Mouse (Mus musculus): ENCODE measurements at regions not wholly inside any gene's neighbourhood (a gene's known extent, or its start where the extent isn't known, plus 50 kb on each side); places are given as distances from the start of the nearest gene placed in this dataset.

GRCm38 (mm10) chr13:118849541-118849940 lies 179.9 kb downstream of the Fgf10 start:
- DNase-seq, result no peak

- DNase-seq, result no peak
Measured at GRCm38 (mm10) chr13:118850708-118851107, 181.1 kb downstream of the Fgf10 start.

GRCm38 (mm10) chr13:118886339-118886810 lies 216.8 kb downstream of the Fgf10 start:
- no peak for DNase-seq

- DNase-seq, result no peak
Measured at GRCm38 (mm10) chr13:118895079-118895478, 225.5 kb downstream of the Fgf10 start.

GRCm38 (mm10) chr13:118901950-118902349 lies 232.4 kb downstream of the Fgf10 start:
- no peak for DNase-seq

- DNase-seq, result no peak
Measured at GRCm38 (mm10) chr13:118910351-118910750, 240.8 kb downstream of the Fgf10 start.

- no peak for DNase-seq
Measured at GRCm38 (mm10) chr13:118940786-118941185, 271.2 kb downstream of the Fgf10 start.

GRCm38 (mm10) chr13:118966120-118966676 lies 296.6 kb downstream of the Fgf10 start:
- DNase-seq, result no peak

- no peak for DNase-seq
Measured at GRCm38 (mm10) chr13:118967707-118968106, 298.1 kb downstream of the Fgf10 start.

GRCm38 (mm10) chr13:118975008-118975407 lies 305.4 kb downstream of the Fgf10 start:
- DNase-seq, result no peak

- no peak for DNase-seq
Measured at GRCm38 (mm10) chr13:118975519-118975918, 305.9 kb downstream of the Fgf10 start.

- no peak for DNase-seq
Measured at GRCm38 (mm10) chr13:118979505-118979904, 309.9 kb downstream of the Fgf10 start.

- no peak for DNase-seq
Measured at GRCm38 (mm10) chr13:118981196-118981810, 311.7 kb downstream of the Fgf10 start.

- no peak for DNase-seq
Measured at GRCm38 (mm10) chr13:118985285-118985684, 315.7 kb downstream of the Fgf10 start.

- no peak for DNase-seq
Measured at GRCm38 (mm10) chr13:119025305-119025975, 355.8 kb downstream of the Fgf10 start.

- DNase-seq, result no peak
Measured at GRCm38 (mm10) chr13:119039616-119040015, 370.0 kb downstream of the Fgf10 start.

GRCm38 (mm10) chr13:119045112-119045511 lies 375.5 kb downstream of the Fgf10 start:
- DNase-seq, result no peak

GRCm38 (mm10) chr13:119068745-119069580 lies 359.4 kb upstream of the Paip1 start:
- DNase-seq, result no peak

GRCm38 (mm10) chr13:119069581-119069936 lies 358.8 kb upstream of the Paip1 start:
- DNase-seq, result no peak

- no peak for DNase-seq
Measured at GRCm38 (mm10) chr13:119079243-119079642, 349.2 kb upstream of the Paip1 start.

GRCm38 (mm10) chr13:119081691-119082090 lies 346.7 kb upstream of the Paip1 start:
- DNase-seq, result no peak

- DNase-seq, result no peak
Measured at GRCm38 (mm10) chr13:119117906-119118305, 310.5 kb upstream of the Paip1 start.

GRCm38 (mm10) chr13:119118382-119118781 lies 310.0 kb upstream of the Paip1 start:
- DNase-seq, result no peak
